Mouse (Mus musculus): Measurements from ENCODE around the gene Tma7. TPM values are rescaled to one million over a fixed set of nuclear protein-coding genes. Genes with fewer than 3 reads are reported as not detected.

Gene Tma7
- polyA plus RNA-seq, 2 experiments: 92.4 to 504 TPM

DNA sequence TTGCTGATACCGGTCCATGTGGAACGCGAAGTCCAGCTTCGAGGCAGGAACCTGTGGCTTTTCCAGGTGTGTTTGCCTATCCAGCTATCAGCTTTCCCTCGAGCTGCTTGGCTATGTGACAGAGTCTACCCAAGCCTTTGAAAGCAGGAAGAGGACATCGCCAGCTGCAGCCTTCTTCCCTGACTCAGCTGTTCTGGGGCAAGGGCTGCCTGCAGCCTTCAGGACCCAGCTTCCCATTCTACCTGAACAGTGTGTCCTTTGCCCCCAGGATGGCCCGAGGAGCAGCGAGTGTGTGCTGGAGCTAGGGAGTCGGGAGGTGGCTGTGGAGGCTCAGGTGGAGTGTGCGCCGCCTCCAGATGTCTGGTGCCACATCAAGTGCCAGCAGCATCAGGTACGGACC, 23.3 kb upstream of the Tma7 start:
- Histone ChIP-seq H3K36me3 (replicated peaks; ENCODE audit: control insufficient read depth, insufficient read depth, low read depth) (no peaks in the 10 kb centered on the region), H3K4me1 (replicated peaks; ENCODE audit: control insufficient read depth in 2 of 2, insufficient read depth in 2 of 2, low read length in 1 of 2) (no peaks in the 10 kb centered on the region), H3K27me3 (ENCODE audit: control insufficient read depth, insufficient read depth, low read length) (no peaks in the 10 kb centered on the region), H3K4me2 (ENCODE audit: low read depth) (no peak overlapping the region), H3K4me3 (ENCODE audit: insufficient read depth in 1 of 2, low read depth in 2 of 2, low read length in 2 of 2) (no peak overlapping the region), H3K27ac (no peak overlapping the region), H3K9ac (replicated peaks) (no peak overlapping the region), H3K9me3 (ENCODE audit: control insufficient read depth, low read length) (no peaks in the 10 kb centered on the region)
- DNase-seq (ENCODE audit: low read depth in 3 of 3, low spot score in 3 of 3) (no peak), ATAC-seq (ENCODE audit: insufficient read depth) (no peak)
- TF ChIP-seq CTCF (IDR thresholded peaks at IDR 0.05; ENCODE audit: low read depth) (no peak), EP300 (IDR thresholded peaks at IDR 0.05; ENCODE audit: low read depth) (no peak)
- WGBS (ENCODE audit: insufficient replicate concordance): 71% methylated on average over 12 of the region's 12 CpGs

DNA sequence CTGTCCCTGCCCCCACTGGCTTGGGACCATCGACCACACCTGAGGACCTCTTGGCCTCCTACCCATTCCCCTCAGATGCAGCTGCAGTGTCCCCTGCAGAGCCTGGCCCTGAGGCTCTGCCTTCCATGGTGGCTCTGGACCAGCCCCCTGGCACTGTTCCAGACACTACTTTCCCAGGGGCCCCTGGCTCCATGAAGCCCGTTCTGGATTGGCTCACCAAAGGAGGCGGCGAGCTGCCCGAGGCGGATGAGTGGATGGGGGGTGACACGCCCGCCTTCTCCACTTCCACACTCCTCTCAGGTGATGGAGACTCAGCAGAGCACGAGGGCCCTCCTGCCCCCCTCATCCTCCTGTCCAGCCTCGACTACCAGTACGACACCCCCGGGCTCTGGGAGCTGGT, 22.6 kb upstream of the Tma7 start:
- Histone ChIP-seq H3K9me3 (ENCODE audit: control insufficient read depth, low read length) (no peaks in the 10 kb centered on the region), H3K9ac (replicated peaks) (no peak overlapping the region), H3K4me3 (ENCODE audit: insufficient read depth in 1 of 2, low read depth in 2 of 2, low read length in 2 of 2) (no peak overlapping the region), H3K27me3 (ENCODE audit: control insufficient read depth, insufficient read depth, low read length) (no peaks in the 10 kb centered on the region), H3K27ac (no peak overlapping the region), H3K4me2 (ENCODE audit: low read depth) (no peak overlapping the region), H3K4me1 (replicated peaks; ENCODE audit: control insufficient read depth in 2 of 2, insufficient read depth in 2 of 2, low read length in 1 of 2) (no peaks in the 10 kb centered on the region), H3K36me3 (replicated peaks; ENCODE audit: control insufficient read depth, insufficient read depth, low read depth) (no peaks in the 10 kb centered on the region)
- ATAC-seq (ENCODE audit: insufficient read depth): no peak; the same call in 1 of the 2 replicates
- no peak for TF ChIP-seq CTCF (IDR thresholded peaks at IDR 0.05; ENCODE audit: low read depth)
- TF ChIP-seq EP300 (IDR thresholded peaks at IDR 0.05; ENCODE audit: low read depth): no peak
- 73% methylated on average over 12 of the region's 12 CpGs for WGBS (ENCODE audit: insufficient replicate concordance)
- no peak for DNase-seq (ENCODE audit: low read depth in 3 of 3, low spot score in 3 of 3)

DNA sequence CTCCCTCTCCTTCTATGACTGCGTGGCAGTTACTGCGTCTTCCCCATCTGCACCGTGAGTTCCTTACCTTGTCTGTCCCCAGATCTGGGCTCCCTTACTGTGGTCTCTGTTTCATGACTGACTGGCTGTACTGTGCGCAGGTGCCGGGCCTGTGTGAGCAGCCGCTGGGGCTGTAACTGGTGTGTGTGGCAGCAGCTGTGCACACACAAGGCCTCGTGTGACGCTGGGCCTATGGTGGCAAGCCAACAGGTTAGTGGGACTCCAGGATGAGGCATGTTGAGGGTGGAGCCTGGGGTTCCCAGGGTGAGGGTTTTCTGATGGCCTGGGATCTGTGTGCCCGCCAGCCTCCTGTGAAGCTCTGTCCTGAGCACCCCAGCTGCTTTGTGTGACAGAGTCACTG, 21.7 kb upstream of the Tma7 start:
- no peak overlapping the region for H3K4me2 ChIP-seq (ENCODE audit: low read depth)
- no peaks in the 10 kb centered on the region for H3K4me1 ChIP-seq (replicated peaks; ENCODE audit: control insufficient read depth in 2 of 2, insufficient read depth in 2 of 2, low read length in 1 of 2)
- TF ChIP-seq CTCF (IDR thresholded peaks at IDR 0.05; ENCODE audit: low read depth) (no peak), EP300 (IDR thresholded peaks at IDR 0.05; ENCODE audit: low read depth) (no peak)
- 73% methylated on average over 9 of the region's 9 CpGs for WGBS (ENCODE audit: insufficient replicate concordance)
- ATAC-seq (ENCODE audit: insufficient read depth) (no peak), DNase-seq (ENCODE audit: low read depth in 3 of 3, low spot score in 3 of 3) (no peak)
- H3K4me3 ChIP-seq (ENCODE audit: insufficient read depth in 1 of 2, low read depth in 2 of 2, low read length in 2 of 2): no peak overlapping the region
- H3K27me3 ChIP-seq (ENCODE audit: control insufficient read depth, insufficient read depth, low read length): no peaks in the 10 kb centered on the region
- H3K27ac ChIP-seq: no peak overlapping the region
- H3K9ac ChIP-seq (replicated peaks): no peak overlapping the region
- no peaks in the 10 kb centered on the region for H3K9me3 ChIP-seq (ENCODE audit: control insufficient read depth, low read length)
- H3K36me3 ChIP-seq (replicated peaks; ENCODE audit: control insufficient read depth, insufficient read depth, low read depth): no peaks in the 10 kb centered on the region

DNA sequence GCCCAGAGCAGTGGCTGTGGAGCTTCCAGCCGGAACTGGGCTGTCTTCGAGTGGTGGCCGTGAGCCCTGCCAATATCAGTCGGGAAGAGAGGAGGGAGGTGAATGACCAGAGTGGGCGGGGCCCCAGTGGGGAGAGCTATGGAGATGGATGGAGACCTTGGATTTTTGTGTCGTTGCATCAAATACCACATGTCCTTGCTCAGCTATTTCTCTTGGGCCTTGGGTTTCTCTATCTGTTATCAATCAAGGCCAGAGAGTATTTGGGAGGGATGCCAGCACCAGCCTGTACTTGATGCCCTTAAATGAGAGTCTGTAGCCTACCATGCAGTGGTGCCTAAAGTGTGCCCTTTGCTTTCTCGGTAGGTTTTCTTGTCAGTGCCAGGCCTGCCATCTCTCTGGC, 20.9 kb upstream of the Tma7 start:
- H3K9ac ChIP-seq (replicated peaks): no peak overlapping the region
- H3K4me1 ChIP-seq (replicated peaks; ENCODE audit: control insufficient read depth in 2 of 2, insufficient read depth in 2 of 2, low read length in 1 of 2): peaks cover 0 to 5% of the 10 kb centered on the region in 2 experiments; a peak in 1 of 4 replicates
- no peak for TF ChIP-seq EP300 (IDR thresholded peaks at IDR 0.05; ENCODE audit: low read depth)
- ATAC-seq (ENCODE audit: insufficient read depth) (no peak), DNase-seq (ENCODE audit: low read depth in 3 of 3, low spot score in 3 of 3) (no peak)
- no peaks in the 10 kb centered on the region for H3K27me3 ChIP-seq (ENCODE audit: control insufficient read depth, insufficient read depth, low read length)
- WGBS (ENCODE audit: insufficient replicate concordance): 58% methylated on average over 7 of the region's 7 CpGs
- H3K4me3 ChIP-seq (ENCODE audit: insufficient read depth in 1 of 2, low read depth in 2 of 2, low read length in 2 of 2): no peak overlapping the region
- no peak overlapping the region for H3K4me2 ChIP-seq (ENCODE audit: low read depth)
- no peaks in the 10 kb centered on the region for H3K9me3 ChIP-seq (ENCODE audit: control insufficient read depth, low read length)
- no peak overlapping the region for H3K27ac ChIP-seq
- H3K36me3 ChIP-seq (replicated peaks; ENCODE audit: control insufficient read depth, insufficient read depth, low read depth): no peaks in the 10 kb centered on the region

DNA sequence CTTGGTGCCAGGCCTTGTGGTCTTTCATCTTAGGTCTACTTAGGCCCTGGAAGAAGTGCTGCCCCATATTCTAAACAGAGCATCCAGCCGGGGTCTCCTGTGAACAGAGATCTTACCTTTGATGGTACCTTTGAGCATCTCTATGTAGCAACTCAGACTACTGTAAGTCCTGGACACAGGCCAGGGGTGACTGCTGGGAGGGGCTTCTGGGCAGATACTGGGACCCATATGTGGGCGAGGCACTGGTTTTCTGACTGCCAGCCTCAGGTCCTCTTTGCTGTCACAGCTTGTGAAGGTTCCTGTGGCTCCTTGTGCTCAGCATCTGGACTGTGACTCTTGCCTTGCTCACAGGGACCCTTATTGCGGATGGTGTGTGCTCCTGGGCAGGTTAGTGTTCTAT, 20.2 kb upstream of the Tma7 start:
- Histone ChIP-seq H3K4me2 (ENCODE audit: low read depth) (no peak overlapping the region), H3K9me3 (ENCODE audit: control insufficient read depth, low read length) (no peaks in the 10 kb centered on the region), H3K4me1 (replicated peaks; ENCODE audit: control insufficient read depth in 2 of 2, insufficient read depth in 2 of 2, low read length in 1 of 2) (peaks cover 0 to 8% of the 10 kb centered on the region in 2 experiments; a peak in 1 of 4 replicates), H3K27me3 (ENCODE audit: control insufficient read depth, insufficient read depth, low read length) (no peaks in the 10 kb centered on the region), H3K27ac (no peak overlapping the region), H3K9ac (replicated peaks) (no peak overlapping the region), H3K36me3 (replicated peaks; ENCODE audit: control insufficient read depth, insufficient read depth, low read depth) (no peaks in the 10 kb centered on the region), H3K4me3 (ENCODE audit: insufficient read depth in 1 of 2, low read depth in 2 of 2, low read length in 2 of 2) (no peak overlapping the region)
- TF ChIP-seq EP300 (IDR thresholded peaks at IDR 0.05; ENCODE audit: low read depth) (no peak), CTCF (IDR thresholded peaks at IDR 0.05; ENCODE audit: low read depth) (no peak)
- no peak for DNase-seq (ENCODE audit: low read depth in 3 of 3, low spot score in 3 of 3)
- ATAC-seq (ENCODE audit: insufficient read depth): no peak
- 69% methylated on average over 3 of the region's 3 CpGs for WGBS (ENCODE audit: insufficient replicate concordance)

All from liver, embryonic 14.5 days (tissue).